Mouse (Mus musculus) brain, embryonic 14.5 days (tissue): ENCODE results near the gene Lrrc42.

ENCODE experiments used
- CTCF ChIP-seq: fragments of 200-500 bp; IDR thresholded peaks from 2 replicates; pipeline ENCODE4 v1.5.1; 2012; ENCODE audit warnings: inconsistent platforms, mild to moderate bottlenecking, moderate library complexity, borderline replicate concordance; ENCODE audit not compliant: insufficient read depth, insufficient read length; ENCODE audit errors: extremely low read depth
- POLR2A ChIP-seq: fragments of 200-500 bp; IDR thresholded peaks from 2 replicates; pipeline ENCODE4 v1.6.1; 2012; ENCODE audit warnings: mild to moderate bottlenecking, inconsistent platforms, borderline replicate concordance; ENCODE audit not compliant: poor library complexity, insufficient read depth, insufficient read length, severe bottlenecking; ENCODE audit errors: extremely low read depth

DNA sequence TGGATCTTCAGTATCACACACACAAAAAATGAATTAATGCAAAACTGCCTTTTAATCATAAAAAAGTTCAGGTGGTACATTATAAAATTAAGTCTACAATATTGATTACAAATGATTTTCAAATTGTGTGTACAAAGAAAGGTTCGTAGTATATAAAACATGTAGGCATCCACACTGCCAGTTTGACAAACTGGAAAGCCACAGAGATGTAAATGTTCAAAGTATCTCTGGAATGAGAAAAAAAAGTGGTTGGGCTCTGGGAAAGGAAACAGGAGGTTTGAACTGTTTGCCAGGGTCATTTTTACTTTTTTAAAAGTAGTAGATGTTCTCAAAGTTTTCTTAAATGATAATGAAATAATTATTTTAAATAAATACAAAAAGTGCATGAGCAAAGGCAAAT, 7.3 kb downstream of the Lrrc42 start:
- TF ChIP-seq POLR2A = no peak
- no peak for TF ChIP-seq CTCF
